Mouse (Mus musculus) liver, adult 2 months (tissue): ENCODE measurements at regions not wholly inside any gene's neighbourhood (a gene's known extent, or its start where the extent isn't known, plus 50 kb on each side); places are given as distances from the start of the nearest gene placed in this dataset.

Experiments used
- DNase-seq: peaks from one replicate; pipeline ENCODE4 v3.0.0-alpha.2; 2011; ENCODE audit warnings: low read depth, low spot score; ENCODE audit errors: extremely low read depth
- H3K27ac ChIP-seq: fragments of 200-500 bp; replicated peaks from 2 replicates; pipeline ENCODE4 v1.5.1; 2012; ENCODE audit warnings: low read depth, mild to moderate bottlenecking, control low read depth, inconsistent platforms, low read length; ENCODE audit not compliant: insufficient read depth
- H3K27me3 ChIP-seq: fragments of 200-500 bp; 2 replicates; pipeline ENCODE4 v1.6.1; 2012; ENCODE audit warnings: mild to moderate bottlenecking, moderate library complexity, low read length, inconsistent platforms; ENCODE audit not compliant: control insufficient read depth, insufficient read depth
- H3K36me3 ChIP-seq: fragments of 200-500 bp; 2 replicates; pipeline ENCODE4 v1.6.1; 2012; ENCODE audit warnings: low read length, inconsistent platforms; ENCODE audit not compliant: control insufficient read depth, insufficient read depth
- H3K4me1 ChIP-seq: fragments of 200-500 bp; 2 replicates; pipeline ENCODE4 v1.6.1; 2011; ENCODE audit warnings: low read length; ENCODE audit not compliant: control insufficient read depth, insufficient read depth
- H3K4me3 ChIP-seq: fragments of 200-500 bp; 2 replicates; pipeline ENCODE4 v1.5.1; 2011; ENCODE audit warnings: low read depth, mild to moderate bottlenecking, control low read depth, low read length, moderate library complexity; ENCODE audit not compliant: insufficient read depth
- H3K79me2 ChIP-seq: fragments of 200-500 bp; 2 replicates; pipeline ENCODE4 v1.6.1; 2012; ENCODE audit warnings: inconsistent platforms, mild to moderate bottlenecking, low read length, moderate library complexity; ENCODE audit not compliant: control insufficient read depth, insufficient read depth
- H3K9ac ChIP-seq: fragments of 200-500 bp; 2 replicates; pipeline ENCODE4 v1.6.1; 2012; ENCODE audit warnings: low read depth, mild to moderate bottlenecking, control low read depth, inconsistent platforms, low read length
- CTCF ChIP-seq: fragments of 200-500 bp; IDR thresholded peaks from 2 replicates; pipeline ENCODE4 v1.5.1; 2011; ENCODE audit warnings: low read depth, low read length, control low read depth
- POLR2A ChIP-seq: fragments of 200-500 bp; IDR thresholded peaks from 2 replicates; pipeline ENCODE4 v1.6.1; 2011; ENCODE audit warnings: low read length, control low read depth; ENCODE audit not compliant: insufficient read depth; ENCODE audit errors: extremely low read depth
- whole genome bisulfite sequencing: fragments of 180-500 bp; shearing (Covaris S2); methylation state at CpG from one replicate; pipeline ENCODE4 v1.1.7; 2018; 5-methylcytosine and 5-hydroxymethylcytosine counted together

DNA sequence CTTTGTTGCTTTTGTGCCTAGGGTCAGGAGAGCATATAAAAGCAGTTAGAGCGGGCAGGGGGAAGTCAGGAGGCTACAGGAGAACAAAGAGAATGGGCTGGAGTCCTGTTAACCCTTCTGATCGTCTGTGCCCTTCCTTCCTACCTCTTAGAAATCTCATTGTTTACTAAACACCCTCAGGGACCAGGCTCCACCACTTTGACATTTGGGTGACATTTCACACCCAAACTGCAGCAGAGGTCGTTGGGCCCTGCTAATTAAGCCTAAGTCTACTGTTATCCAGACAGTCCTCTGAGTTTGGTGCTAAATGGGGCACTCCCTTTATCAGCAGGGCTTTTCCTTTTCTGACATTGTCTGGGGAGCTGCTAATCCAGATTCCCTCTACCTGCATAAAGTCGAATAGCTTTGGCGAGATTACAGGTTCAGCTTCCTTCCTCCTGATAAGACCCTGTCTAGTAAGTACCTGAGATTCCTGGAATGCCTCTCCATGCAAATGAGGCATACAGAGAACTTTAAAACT, 84.2 kb upstream of the Arglu1 start:
- DNase-seq, result no peak
- H3K79me2 ChIP-seq, result no peaks in the 10 kb centered on the region
- H3K27me3 ChIP-seq, result no peaks in the 10 kb centered on the region
- TF ChIP-seq CTCF, result no peak
- TF ChIP-seq POLR2A, result no peak
- no peak overlapping the region for H3K4me3 ChIP-seq
- WGBS, result 36% methylated on average over 5 of the region's 5 CpGs
- no peaks in the 10 kb centered on the region for H3K36me3 ChIP-seq
- H3K9ac ChIP-seq, result no peak overlapping the region
- H3K4me1 ChIP-seq, result no peaks in the 10 kb centered on the region
- no peak overlapping the region for H3K27ac ChIP-seq

DNA sequence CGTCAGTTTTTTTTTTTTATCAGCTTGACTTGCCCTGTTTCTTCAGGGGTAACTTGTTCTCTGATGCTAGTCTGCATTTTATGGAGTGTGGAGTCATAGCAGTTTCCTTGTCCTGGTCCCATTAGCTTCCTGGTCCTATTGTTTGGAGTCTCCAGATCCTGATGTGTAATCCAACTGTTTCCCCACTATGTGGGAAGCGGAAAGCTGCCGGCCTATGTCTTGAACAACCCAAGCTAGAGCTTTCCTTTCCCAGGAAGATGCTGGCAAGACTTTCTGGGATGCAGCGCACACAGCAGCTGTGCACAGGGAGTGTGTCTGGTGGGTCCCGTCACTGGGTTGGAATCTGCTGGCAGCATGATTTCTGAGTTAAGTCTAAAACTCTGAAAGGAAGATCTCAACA, 82.1 kb upstream of the Arglu1 start:
- WGBS, result 77% methylated on average over 5 of the region's 5 CpGs

DNA sequence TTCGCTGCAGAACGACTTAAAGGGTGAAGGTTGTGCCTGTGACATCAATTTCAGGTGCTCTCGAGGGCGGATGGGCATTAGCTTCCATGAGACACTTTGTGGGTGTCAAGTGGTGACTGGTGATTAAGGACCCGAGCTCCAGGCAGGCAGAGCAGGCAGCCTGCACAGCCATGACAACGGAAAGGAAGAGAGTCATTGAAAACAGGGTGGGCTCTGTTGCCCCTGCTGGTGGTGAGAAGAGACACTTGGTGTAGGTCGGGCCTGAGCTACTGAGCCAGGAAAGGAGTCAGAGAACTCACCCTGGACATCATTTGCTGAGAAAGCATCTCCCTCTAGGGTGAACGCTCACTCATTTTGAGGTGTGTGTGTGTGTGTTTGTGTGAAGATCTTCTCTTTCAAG, 80.1 kb upstream of the Arglu1 start:
- Histone ChIP-seq H3K36me3 (no peaks in the 10 kb centered on the region), H3K4me3 (no peak overlapping the region), H3K27ac (no peak overlapping the region), H3K9ac (no peak overlapping the region), H3K4me1 (no peaks in the 10 kb centered on the region), H3K27me3 (no peaks in the 10 kb centered on the region), H3K79me2 (no peaks in the 10 kb centered on the region)
- WGBS, result 75% methylated on average over 8 of the region's 8 CpGs
- DNase-seq, result no peak
- no peak for TF ChIP-seq CTCF
- TF ChIP-seq POLR2A, result no peak

More for the DNA sequence above, 82.1 kb upstream of the Arglu1 start:
- Histone ChIP-seq H3K27ac (no peak overlapping the region), H3K4me3 (no peak overlapping the region), H3K36me3 (no peaks in the 10 kb centered on the region), H3K79me2 (no peaks in the 10 kb centered on the region), H3K27me3 (no peaks in the 10 kb centered on the region), H3K4me1 (no peaks in the 10 kb centered on the region), H3K9ac (no peak overlapping the region)
- DNase-seq, result no peak
- no peak for TF ChIP-seq POLR2A
- TF ChIP-seq CTCF, result no peak

DNA sequence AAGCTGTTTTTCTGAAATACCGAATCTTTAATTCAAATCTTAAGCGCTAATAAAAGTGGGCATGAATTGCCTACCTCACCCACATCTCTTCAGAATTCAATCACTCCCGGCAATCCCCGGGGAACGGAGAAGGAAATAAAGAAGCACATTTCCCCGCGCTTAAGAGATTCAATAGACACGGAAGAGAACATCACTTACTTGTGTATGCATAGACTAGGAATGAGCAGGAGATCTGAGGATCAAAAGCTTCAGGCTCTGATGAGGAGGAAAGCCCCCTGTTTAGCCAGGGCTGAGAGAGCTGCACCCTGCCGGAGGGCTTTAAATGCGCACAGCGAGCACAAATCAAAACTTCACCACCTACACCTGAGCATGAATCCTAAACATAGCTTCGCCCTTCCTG, 72.0 kb upstream of the Arglu1 start:
- DNase-seq, result no peak
- H3K27ac ChIP-seq, result no peak overlapping the region
- H3K79me2 ChIP-seq, result no peaks in the 10 kb centered on the region
- no peaks in the 10 kb centered on the region for H3K36me3 ChIP-seq
- 90% methylated on average over 12 of the region's 12 CpGs for WGBS
- TF ChIP-seq POLR2A (no peak), CTCF (no peak)
- no peak overlapping the region for H3K4me3 ChIP-seq
- H3K9ac ChIP-seq, result no peak overlapping the region
- no peaks in the 10 kb centered on the region for H3K4me1 ChIP-seq
- H3K27me3 ChIP-seq, result no peaks in the 10 kb centered on the region

DNA sequence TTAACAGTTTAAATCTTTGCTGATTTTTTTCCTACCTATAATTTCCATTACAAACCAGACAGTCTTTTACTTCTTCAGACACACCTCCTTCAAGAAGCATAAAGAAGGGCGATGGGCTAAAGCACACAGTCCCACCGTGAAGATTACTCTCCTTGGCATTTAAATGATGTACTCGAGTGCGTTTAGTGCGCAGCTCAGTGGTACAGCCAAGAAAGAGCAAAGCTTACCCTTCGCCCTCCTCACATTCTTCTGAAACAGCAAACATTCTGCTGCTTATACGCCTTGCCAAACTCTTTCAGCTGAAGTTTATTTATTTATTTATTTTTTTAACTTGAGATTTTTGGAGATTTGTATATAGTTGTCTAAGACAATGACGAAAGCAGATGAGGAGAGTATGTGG, 68.0 kb upstream of the Arglu1 start:
- H3K79me2 ChIP-seq, result no peaks in the 10 kb centered on the region
- 83% methylated on average over 8 of the region's 8 CpGs for WGBS

DNA sequence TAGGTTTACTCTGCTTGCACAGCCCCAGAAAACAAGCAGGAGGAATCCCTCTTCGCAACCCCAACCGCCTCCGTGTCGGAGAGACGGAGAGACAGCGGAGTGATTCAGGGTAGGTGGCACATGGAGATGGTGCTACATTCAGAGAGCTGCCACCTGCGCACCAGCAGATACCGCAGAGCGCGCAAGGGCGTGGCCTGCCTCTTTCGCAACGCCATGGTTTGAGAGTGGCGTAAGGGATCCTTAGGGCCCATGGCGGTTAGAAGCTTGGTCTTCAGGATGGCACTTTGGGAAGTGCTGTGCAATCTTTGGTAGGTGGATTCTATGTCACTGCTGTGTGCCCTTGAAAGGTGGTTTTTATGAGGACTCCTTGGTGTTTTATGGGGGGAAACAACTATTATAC, 60.9 kb upstream of the Arglu1 start:
- no peaks in the 10 kb centered on the region for H3K4me1 ChIP-seq
- H3K9ac ChIP-seq, result no peak overlapping the region
- no peaks in the 10 kb centered on the region for H3K79me2 ChIP-seq
- H3K36me3 ChIP-seq, result no peaks in the 10 kb centered on the region
- H3K27me3 ChIP-seq, result no peaks in the 10 kb centered on the region
- H3K4me3 ChIP-seq, result no peak overlapping the region
- DNase-seq, result no peak
- TF ChIP-seq CTCF (no peak), POLR2A (no peak)
- 85% methylated on average over 15 of the region's 15 CpGs for WGBS
- no peak overlapping the region for H3K27ac ChIP-seq

More for the DNA sequence above, 68.0 kb upstream of the Arglu1 start:
- Histone ChIP-seq H3K27me3 (no peaks in the 10 kb centered on the region), H3K36me3 (no peaks in the 10 kb centered on the region), H3K9ac (no peak overlapping the region), H3K4me1 (no peaks in the 10 kb centered on the region), H3K4me3 (no peak overlapping the region), H3K27ac (no peak overlapping the region)
- DNase-seq, result no peak
- TF ChIP-seq CTCF (no peak), POLR2A (no peak)
